In genomic region chrX:103493351-103494173, GRCm38 (mm10) we compare ENCODE assay signal across 7 mouse cellular contexts.
DNase-seq lines count a peak whose midpoint lies in the region; ATAC-seq lines count a peak whose summit lies in the region.

No protein-coding gene starts in this region.

- ATAC-seq in embryonic facial prominence, embryonic 11.5 days (replicated peaks; ENCODE audit: insufficient number of reproducible peaks, low FRiP score, low TSS enrichment, low read depth) = peak; percentile 98
- peak; percentile 96 for ATAC-seq in limb, embryonic 12.5 days (ENCODE audit: insufficient number of reproducible peaks, insufficient read depth, low FRiP score, low TSS enrichment, low read depth)
- peak; percentile 98 for ATAC-seq in midbrain, embryonic 13.5 days

- H3K9ac ChIP-seq in embryonic facial prominence, embryonic 11.5 days (replicated peaks; ENCODE audit: low read length) = peak overlapping the region; percentile 90
- peak overlapping the region; percentile 79 for H3K9ac ChIP-seq in limb, embryonic 12.5 days (replicated peaks)
- peak overlapping the region; percentile 83 for H3K9ac ChIP-seq in midbrain, embryonic 13.5 days (replicated peaks)

- no peaks in the 10 kb centered on the region for H3K9me3 ChIP-seq in embryonic facial prominence, embryonic 11.5 days (replicated peaks; ENCODE audit: control insufficient read depth, low read length)
- no peaks in the 10 kb centered on the region for H3K9me3 ChIP-seq in limb, embryonic 12.5 days
- no peaks in the 10 kb centered on the region for H3K9me3 ChIP-seq in midbrain, embryonic 13.5 days

- H3K4me1 ChIP-seq in embryonic facial prominence, embryonic 11.5 days (ENCODE audit: control insufficient read depth, insufficient read depth, low read length) = no peaks in the 10 kb centered on the region
- H3K4me1 ChIP-seq in limb, embryonic 12.5 days (replicated peaks) = peaks cover 4% of the 10 kb centered on the region
- peaks cover 28% of the 10 kb centered on the region for H3K4me1 ChIP-seq in midbrain, embryonic 13.5 days (replicated peaks)

- H3K27ac ChIP-seq in embryonic facial prominence, embryonic 11.5 days (replicated peaks; ENCODE audit: low read depth, low read length) = peak overlapping the region; percentile 87
- H3K27ac ChIP-seq in limb, embryonic 12.5 days = peak overlapping the region; percentile 92
- H3K27ac ChIP-seq in midbrain, embryonic 13.5 days = peak overlapping the region; percentile 96

- no peaks in the 10 kb centered on the region for H3K36me3 ChIP-seq in embryonic facial prominence, embryonic 11.5 days (replicated peaks; ENCODE audit: control insufficient read depth, insufficient read depth, low read depth, low read length)
- H3K36me3 ChIP-seq in limb, embryonic 12.5 days = peaks cover 10% of the 10 kb centered on the region; the same call in 1 of the 2 replicates
- H3K36me3 ChIP-seq in midbrain, embryonic 13.5 days = no peaks in the 10 kb centered on the region

- no peaks in the 10 kb centered on the region for H3K27me3 ChIP-seq in embryonic facial prominence, embryonic 11.5 days (ENCODE audit: control insufficient read depth, insufficient read depth, low read length)
- no peaks in the 10 kb centered on the region for H3K27me3 ChIP-seq in limb, embryonic 12.5 days
- no peaks in the 10 kb centered on the region for H3K27me3 ChIP-seq in midbrain, embryonic 13.5 days

- DNase-seq in adrenal gland, postnatal 36 days = peak; percentile 74 to 82
- DNase-seq in embryonic facial prominence, embryonic 11.5 days (ENCODE audit: low spot score) = peak; percentile 83
- peak; percentile 98 for DNase-seq in heart, adult 11 months
- peak; percentile 63 for DNase-seq in kidney, adult 11 months
- DNase-seq in skeletal muscle tissue, adult 2 months (ENCODE audit: low read depth, low spot score) = peak; percentile 85

- WGBS in embryonic facial prominence, embryonic 11.5 days = under 1% methylated on average over 48 of the region's 55 CpGs
- under 1% methylated on average over 43 of the region's 55 CpGs for WGBS in limb, embryonic 12.5 days
- WGBS in midbrain, embryonic 13.5 days = under 1% methylated on average over 51 of the region's 55 CpGs

- peak overlapping the region; percentile 34 for H3K4me2 ChIP-seq in embryonic facial prominence, embryonic 11.5 days (ENCODE audit: low read depth, low read length)
- H3K4me2 ChIP-seq in limb, embryonic 12.5 days = peak overlapping the region; percentile 54
- peak overlapping the region; percentile 55 for H3K4me2 ChIP-seq in midbrain, embryonic 13.5 days (replicated peaks)

- peak overlapping the region; percentile 52 for H3K4me3 ChIP-seq in embryonic facial prominence, embryonic 11.5 days (ENCODE audit: low read depth, low read length)
- H3K4me3 ChIP-seq in limb, embryonic 12.5 days (replicated peaks) = peak overlapping the region; percentile 54
- peak overlapping the region; percentile 56 for H3K4me3 ChIP-seq in midbrain, embryonic 13.5 days (replicated peaks)

Comparison
In these comparisons a context has a peak if more than half of its experiments do, and no peak if none do; other contexts are left out.
1. Peak in every context shown above with its lines: DNase-seq, ATAC-seq, H3K4me3 ChIP-seq and H3K27ac ChIP-seq.